Mouse (Mus musculus): Measurements from ENCODE around the gene Setd2. TPM values are rescaled to one million over a fixed set of nuclear protein-coding genes. Genes with fewer than 3 reads are reported as not detected.

Setd2 gene
- 31.1 and 31.9 TPM in 2 replicates for polyA plus RNA-seq (2015; fragmentation: Nextera tagmentation; extraction: Ambion mirVana)

GRCm38 (mm10) chr9:110532538-110533291 lies at the start of gene Setd2:
TSS of gene Setd2 (plus strand) at chr9:110532597.
- ATAC-seq (ENCODE audit: insufficient read depth, low FRiP score, low read depth) = peak; percentile 47
- Histone ChIP-seq H3K9ac (peak within 1 kb of the TSS; percentile 96), H3K4me3 (replicated peaks) (peak within 1 kb of the TSS; percentile 98), H3K27ac (peak within 1 kb of the TSS; percentile 99), H3K4me1 (peaks cover 22% of the 10 kb centered on the region), H3K4me2 (peak within 1 kb of the TSS; percentile 57), H3K9me3 (no peaks in the 10 kb centered on the region), H3K27me3 (replicated peaks) (no peaks in the 10 kb centered on the region), H3K36me3 (no peaks in the 10 kb centered on the region)
- WGBS = under 1% methylated on average over 96 of the region's 109 CpGs

DNA sequence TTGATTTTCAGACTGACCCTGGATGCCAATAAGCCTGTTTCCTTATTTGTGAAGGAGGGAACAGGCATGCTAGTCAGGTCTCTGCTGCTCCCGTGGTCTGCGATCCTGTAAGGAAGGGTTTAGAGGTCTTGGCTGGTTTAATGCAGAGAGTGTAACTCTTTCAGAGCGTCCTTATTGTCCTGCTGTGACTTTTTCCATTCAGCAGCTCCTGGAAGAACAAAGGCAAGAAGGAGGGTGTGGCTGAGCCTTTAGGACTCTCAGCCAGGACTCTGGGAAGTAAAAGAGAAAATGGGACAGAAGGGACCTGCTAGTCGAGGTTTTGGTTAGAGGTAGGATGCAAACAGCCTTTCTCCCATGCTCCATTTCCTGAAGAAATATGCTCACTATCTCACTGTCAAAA lies 43.6 kb upstream of the Setd2 start:
- H3K4me2 ChIP-seq = no peak overlapping the region
- H3K36me3 ChIP-seq = no peaks in the 10 kb centered on the region
- no peak overlapping the region for H3K4me3 ChIP-seq (replicated peaks)
- H3K4me1 ChIP-seq = no peaks in the 10 kb centered on the region
- H3K9ac ChIP-seq = no peak overlapping the region
- ATAC-seq (ENCODE audit: insufficient read depth, low FRiP score, low read depth) = no peak
- no peaks in the 10 kb centered on the region for H3K9me3 ChIP-seq
- no peaks in the 10 kb centered on the region for H3K27me3 ChIP-seq (replicated peaks)
- WGBS = 55% methylated on average over 4 of the region's 4 CpGs
- H3K27ac ChIP-seq = no peak overlapping the region

GRCm38 (mm10) chr9:110490913-110491312 lies 41.5 kb upstream of the Setd2 start:
- Histone ChIP-seq H3K4me3 (replicated peaks) (no peak overlapping the region), H3K36me3 (no peaks in the 10 kb centered on the region), H3K9me3 (no peaks in the 10 kb centered on the region), H3K4me2 (no peak overlapping the region), H3K27me3 (replicated peaks) (no peaks in the 10 kb centered on the region), H3K9ac (no peak overlapping the region), H3K4me1 (no peaks in the 10 kb centered on the region), H3K27ac (no peak overlapping the region)
- 57% methylated on average over 5 of the region's 5 CpGs for WGBS
- ATAC-seq (ENCODE audit: insufficient read depth, low FRiP score, low read depth) = no peak

- Histone ChIP-seq H3K27ac (no peak overlapping the region), H3K27me3 (replicated peaks) (no peaks in the 10 kb centered on the region), H3K9me3 (no peaks in the 10 kb centered on the region), H3K4me3 (replicated peaks) (no peak overlapping the region), H3K4me2 (no peak overlapping the region), H3K4me1 (no peaks in the 10 kb centered on the region; the same call in 1 of the 2 replicates), H3K9ac (no peak overlapping the region), H3K36me3 (no peaks in the 10 kb centered on the region)
- ATAC-seq (ENCODE audit: insufficient read depth, low FRiP score, low read depth) = peak; percentile 67
- 37% methylated on average over 2 of the region's 2 CpGs for WGBS
These were observed 6.7 kb upstream of the Setd2 start for GRCm38 (mm10) chr9:110525737-110526136.

- ATAC-seq (ENCODE audit: insufficient read depth, low FRiP score, low read depth) = no peak
- Histone ChIP-seq H3K27me3 (replicated peaks) (no peaks in the 10 kb centered on the region), H3K36me3 (no peaks in the 10 kb centered on the region), H3K4me3 (replicated peaks) (no peak overlapping the region), H3K9ac (no peak overlapping the region), H3K27ac (no peak overlapping the region), H3K4me2 (no peak overlapping the region), H3K4me1 (peaks cover 7% of the 10 kb centered on the region; the same call in 1 of the 2 replicates), H3K9me3 (no peaks in the 10 kb centered on the region)
- 55% methylated on average over 9 of the region's 9 CpGs for WGBS
These were observed 3.2 kb upstream of the Setd2 start for GRCm38 (mm10) chr9:110529002-110529737.

DNA sequence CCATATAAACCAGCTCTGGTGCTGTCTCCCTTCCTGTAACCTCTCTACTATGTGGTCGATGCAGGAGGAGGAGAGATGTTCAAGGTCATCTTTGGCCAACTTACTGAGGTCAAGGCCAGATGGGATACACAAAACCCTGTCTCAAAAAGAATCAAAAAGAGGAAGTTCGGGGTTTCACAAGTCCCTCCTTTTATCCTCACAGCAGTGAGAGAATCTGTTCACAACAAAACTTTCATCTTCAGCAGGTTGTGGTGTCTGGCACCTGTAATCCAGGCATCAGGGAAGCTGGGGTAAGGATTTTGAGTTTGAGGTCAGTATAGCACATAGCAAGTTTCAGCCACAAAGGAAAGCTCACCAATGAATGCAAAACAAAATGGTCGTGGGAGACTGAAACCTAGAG lies 1.7 kb upstream of the Setd2 start:
- H3K4me1 ChIP-seq = peaks cover 21% of the 10 kb centered on the region
- no peaks in the 10 kb centered on the region for H3K9me3 ChIP-seq
- peak overlapping the region; percentile 40; the same call in 1 of the 2 replicates for H3K27ac ChIP-seq
- no peaks in the 10 kb centered on the region for H3K27me3 ChIP-seq (replicated peaks)
- ATAC-seq (ENCODE audit: insufficient read depth, low FRiP score, low read depth) = no peak
- H3K4me3 ChIP-seq (replicated peaks) = no peak overlapping the region
- H3K9ac ChIP-seq = no peak overlapping the region
- 68% methylated on average over 3 of the region's 3 CpGs for whole genome bisulfite sequencing
- no peak overlapping the region for H3K4me2 ChIP-seq
- H3K36me3 ChIP-seq = no peaks in the 10 kb centered on the region

DNA sequence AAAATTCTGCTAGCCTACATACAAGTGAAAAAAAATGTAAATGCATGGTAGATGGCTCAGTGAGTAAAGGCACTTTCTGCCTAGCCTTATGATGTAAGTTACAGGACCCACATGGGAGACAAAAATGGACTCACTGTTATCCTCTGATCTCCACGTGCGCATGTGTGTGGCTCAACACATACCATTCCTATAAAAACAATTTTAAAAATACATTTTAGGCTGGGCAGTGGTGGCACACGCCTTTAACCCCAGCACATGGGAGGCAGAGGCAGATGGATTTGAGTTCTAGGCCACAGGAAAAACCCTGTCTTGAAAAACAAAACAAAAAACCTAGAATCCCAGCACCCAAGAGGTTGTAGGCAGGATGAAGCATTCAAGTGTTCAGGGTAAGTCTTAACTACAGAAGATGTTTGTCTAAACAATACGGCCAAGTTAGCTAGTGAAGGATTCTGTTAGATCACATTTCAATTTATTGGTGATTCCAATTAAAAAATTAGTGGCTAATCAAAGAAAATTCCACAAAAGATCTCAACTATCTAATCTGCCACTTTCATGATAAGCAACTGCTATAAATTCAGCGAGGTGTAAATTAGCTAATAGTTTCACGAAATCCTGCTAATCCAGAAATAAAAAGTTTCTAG lies 1.1 kb upstream of the Setd2 start:
- peak overlapping the region; percentile 57 for H3K4me2 ChIP-seq
- no peaks in the 10 kb centered on the region for H3K9me3 ChIP-seq
- H3K27ac ChIP-seq = peak overlapping the region; percentile 40; the same call in 1 of the 2 replicates
- no peak for ATAC-seq (ENCODE audit: insufficient read depth, low FRiP score, low read depth)
- 20% methylated on average over 6 of the region's 6 CpGs for WGBS
- peak overlapping the region; percentile 98 for H3K4me3 ChIP-seq (replicated peaks)
- no peaks in the 10 kb centered on the region for H3K36me3 ChIP-seq
- H3K4me1 ChIP-seq = peaks cover 22% of the 10 kb centered on the region
- H3K27me3 ChIP-seq (replicated peaks) = no peaks in the 10 kb centered on the region
- no peak overlapping the region for H3K9ac ChIP-seq

DNA sequence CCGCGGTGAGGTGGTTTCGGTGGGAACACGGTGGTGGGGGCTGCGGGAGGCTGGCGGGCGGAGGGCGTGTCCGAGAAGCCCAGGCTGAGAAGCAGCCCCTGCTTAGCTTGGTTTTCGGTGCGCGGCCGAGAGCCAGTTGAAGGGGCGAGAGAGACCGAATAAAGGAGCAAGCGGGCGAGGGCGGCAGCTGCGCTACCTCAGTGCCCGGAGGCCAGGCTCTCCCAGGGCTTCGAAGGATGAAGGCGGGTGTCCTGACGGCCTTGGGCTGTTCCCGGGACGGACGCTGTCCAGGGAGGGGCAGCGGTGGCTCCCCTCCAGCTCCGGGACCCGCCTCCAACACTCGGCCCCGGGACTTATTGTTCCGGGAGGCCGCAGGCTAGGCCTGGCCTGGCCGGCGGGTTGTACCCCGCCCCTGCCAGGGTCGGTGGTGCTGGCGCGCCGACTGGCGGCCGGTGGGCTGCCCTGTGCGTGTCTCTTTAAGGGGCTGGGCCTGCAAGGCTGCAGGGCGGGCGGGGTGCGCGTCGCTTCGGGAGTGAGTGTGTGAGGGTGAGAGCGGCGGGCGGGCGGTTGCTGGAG lies 395 bp upstream of the Setd2 start:
- Histone ChIP-seq H3K4me2 (peak overlapping the region; percentile 57), H3K9ac (peak overlapping the region; percentile 45), H3K36me3 (no peaks in the 10 kb centered on the region), H3K27me3 (replicated peaks) (no peaks in the 10 kb centered on the region), H3K4me1 (peaks cover 22% of the 10 kb centered on the region), H3K27ac (peak overlapping the region; percentile 99), H3K4me3 (replicated peaks) (peak overlapping the region; percentile 98), H3K9me3 (no peaks in the 10 kb centered on the region)
- ATAC-seq (ENCODE audit: insufficient read depth, low FRiP score, low read depth) = peak; percentile 99
- WGBS = under 1% methylated on average over 48 of the region's 53 CpGs

- Histone ChIP-seq H3K4me1 (peaks cover 22% of the 10 kb centered on the region), H3K9me3 (no peaks in the 10 kb centered on the region), H3K4me2 (peak overlapping the region; percentile 52), H3K4me3 (replicated peaks) (peak overlapping the region; percentile 98), H3K27ac (no peak overlapping the region), H3K27me3 (replicated peaks) (no peaks in the 10 kb centered on the region), H3K36me3 (no peaks in the 10 kb centered on the region), H3K9ac (peak overlapping the region; percentile 96)
- WGBS = 22% methylated on average over 5 of the region's 5 CpGs
- ATAC-seq (ENCODE audit: insufficient read depth, low FRiP score, low read depth) = no peak
These were observed 1.2 kb downstream of the Setd2 start for GRCm38 (mm10) chr9:110533645-110534044.

DNA sequence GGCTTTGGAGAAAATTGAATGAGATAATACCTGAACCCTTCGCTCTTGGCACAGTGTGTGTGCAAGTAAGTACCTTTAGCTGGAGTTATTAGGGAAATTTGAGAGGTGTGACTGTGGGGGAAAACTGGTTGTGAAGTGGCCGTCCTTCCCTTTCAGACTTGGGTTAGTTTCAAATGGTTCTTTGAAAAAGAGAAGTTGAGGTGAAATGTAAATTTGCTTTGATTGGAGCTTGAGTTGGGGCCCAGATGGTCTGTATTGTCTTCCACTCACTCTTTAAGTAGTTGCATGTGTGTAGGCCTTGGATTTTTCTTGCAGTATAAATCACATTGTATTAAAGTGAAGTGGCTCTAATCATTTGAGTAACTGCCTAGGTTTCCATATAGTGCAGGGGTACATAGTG lies 2.7 kb downstream of the Setd2 start:
- no peaks in the 10 kb centered on the region for H3K27me3 ChIP-seq (replicated peaks)
- H3K4me2 ChIP-seq = peak overlapping the region; percentile 21; the same call in 1 of the 2 replicates
- peaks cover 22% of the 10 kb centered on the region for H3K4me1 ChIP-seq
- 76% methylated on average over 2 of the region's 2 CpGs for WGBS
- no peak overlapping the region for H3K9ac ChIP-seq
- ATAC-seq (ENCODE audit: insufficient read depth, low FRiP score, low read depth) = no peak
- H3K9me3 ChIP-seq = no peaks in the 10 kb centered on the region
- H3K36me3 ChIP-seq = no peaks in the 10 kb centered on the region
- no peak overlapping the region for H3K27ac ChIP-seq
- no peak overlapping the region for H3K4me3 ChIP-seq (replicated peaks)

DNA sequence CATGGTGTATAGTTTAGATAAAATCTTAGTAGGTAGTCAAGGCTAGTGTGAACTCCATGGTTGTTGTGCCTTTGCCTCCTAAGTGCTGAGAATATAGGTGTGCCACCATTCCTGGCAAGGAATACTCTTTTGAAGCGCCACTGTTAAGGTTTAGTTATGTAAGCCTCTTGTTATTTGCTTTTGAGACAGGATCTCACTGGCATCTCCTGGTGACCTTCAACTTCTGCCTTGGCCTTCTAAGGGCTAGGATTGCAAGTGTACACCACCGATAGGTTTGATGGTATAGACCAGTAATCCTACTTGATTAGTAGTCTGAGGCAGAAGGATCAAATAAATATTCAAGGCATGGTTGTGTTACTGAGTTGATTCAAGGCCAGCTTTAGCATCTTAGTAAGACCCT lies 4.2 kb downstream of the Setd2 start:
- Histone ChIP-seq H3K4me1 (peaks cover 22% of the 10 kb centered on the region), H3K27me3 (replicated peaks) (no peaks in the 10 kb centered on the region), H3K9me3 (no peaks in the 10 kb centered on the region), H3K9ac (no peak overlapping the region), H3K36me3 (no peaks in the 10 kb centered on the region), H3K4me3 (replicated peaks) (no peak overlapping the region), H3K27ac (no peak overlapping the region), H3K4me2 (no peak overlapping the region)
- WGBS = 89% methylated on average over 2 of the region's 2 CpGs
- no peak for ATAC-seq (ENCODE audit: insufficient read depth, low FRiP score, low read depth)
